Mouse (Mus musculus) mesoderm, embryonic 11.5 days (tissue): ENCODE measurements around the gene Helz.

Source experiments
- DNase-seq: peaks from one replicate; pipeline ENCODE4 v3.0.0-alpha.2; 2012; ENCODE audit warnings: low read depth, low spot score

Gene Helz

GRCm38 (mm10) chr11:107721057-107721456, 173.3 kb downstream of the Helz start:
- no peak for DNase-seq

- DNase-seq, result no peak
Observed at GRCm38 (mm10) chr11:107724603-107725002, 176.9 kb downstream of the Helz start.

- no peak for DNase-seq
Observed at GRCm38 (mm10) chr11:107728073-107728863, 180.5 kb downstream of the Helz start.

- DNase-seq, result no peak
Observed at GRCm38 (mm10) chr11:107729141-107729540, 181.4 kb downstream of the Helz start.

- DNase-seq, result no peak
Observed at GRCm38 (mm10) chr11:107730940-107731339, 183.2 kb downstream of the Helz start.

- DNase-seq, result no peak
Observed at GRCm38 (mm10) chr11:107731498-107731897, 183.8 kb downstream of the Helz start.

- no peak for DNase-seq
Observed at GRCm38 (mm10) chr11:107734133-107734532, 186.4 kb downstream of the Helz start.

- no peak for DNase-seq
Observed at GRCm38 (mm10) chr11:107737886-107738285, 190.2 kb downstream of the Helz start.

- DNase-seq, result no peak
Observed at GRCm38 (mm10) chr11:107738418-107739099, 190.8 kb downstream of the Helz start.

GRCm38 (mm10) chr11:107743100-107743499, 195.4 kb downstream of the Helz start:
- DNase-seq, result no peak
